Mouse (Mus musculus): ENCODE data around the gene Paip2b. TPM values are rescaled to one million over a fixed set of nuclear protein-coding genes. Genes with fewer than 3 reads are reported as not detected.

The Paip2b gene
- total and polyA plus RNA-seq, 3 experiments = 26.7 to 36.3 (median 30.9) TPM

- DNase-seq (ENCODE audit: extremely low read depth) = no peak
- Histone ChIP-seq H3K27me3 (replicated peaks) (no peaks in the 10 kb centered on the region), H3K4me1 (ENCODE audit: control insufficient read depth in 1 of 2, insufficient read depth in 2 of 2) (peaks cover 0 to 11% of the 10 kb centered on the region in 2 experiments; a peak in 1 of 4 replicates), H3K79me2 (replicated peaks; ENCODE audit: control insufficient read depth, extremely low read depth, insufficient read depth, poor library complexity, severe bottlenecking) (peaks cover 2% of the 10 kb centered on the region), H3K9ac (ENCODE audit: insufficient read depth, low read depth) (no peak overlapping the region), H3K4me2 (ENCODE audit: insufficient read depth, low read depth, poor library complexity, severe bottlenecking) (no peak overlapping the region), H3K4me3 (replicated peaks in 1 of 3; ENCODE audit: low read depth in 2 of 3, low read length in 2 of 3, poor library complexity in 1 of 3) (no peak overlapping the region), H3K9me3 (replicated peaks; ENCODE audit: low read length) (no peaks in the 10 kb centered on the region), H3K36me3 (replicated peaks in 1 of 2; ENCODE audit: control insufficient read depth in 1 of 2, insufficient read depth in 1 of 2, low read length in 1 of 2) (peaks cover 10 to 39% of the 10 kb centered on the region in 2 experiments), H3K27ac (ENCODE audit: insufficient read depth, low read depth) (no peak overlapping the region)
- dilution Hi-C loops (cut with MboI; ENCODE audit: extremely low pct_ligation_motif_present, extremely low pct_unique_long_range_greater_than_20kb, low sequenced_read_pairs) (no loop called here), in situ Hi-C loops (cut with MboI; ENCODE audit: low pct_ligation_motif_present, low pct_unique_long_range_greater_than_20kb, low sequenced_read_pairs) (no loop called here)
- TF ChIP-seq RCOR1 (conservative IDR thresholded peaks at IDR 0.05; ENCODE audit: low read depth, low read length) = no peak
- TF ChIP-seq SIN3A (IDR thresholded peaks at IDR 0.05; ENCODE audit: low read length) = no peak
- no peak for TF ChIP-seq POLR2AphosphoS2 (IDR thresholded peaks at IDR 0.05; ENCODE audit: low read depth, low read length)
- no peak for TF ChIP-seq IRF4 (IDR thresholded peaks at IDR 0.05; ENCODE audit: low read depth, low read length)
- TF ChIP-seq ZNF384 (IDR thresholded peaks at IDR 0.05; ENCODE audit: low read depth, low read length) = no peak
- no peak for TF ChIP-seq ZKSCAN1 (IDR thresholded peaks at IDR 0.05; ENCODE audit: borderline replicate concordance, low read depth, low read length)
- no peak for TF ChIP-seq E2F4 (IDR thresholded peaks at IDR 0.05; ENCODE audit: insufficient replicate concordance, low read depth, low read length)
- TF ChIP-seq ZMIZ1 (IDR thresholded peaks at IDR 0.05; ENCODE audit: low read depth, low read length) = no peak
These were observed 10.6 kb downstream of the Paip2b start for GRCm38 (mm10) chr6:83820727-83821515.

GRCm38 (mm10) chr6:83818996-83819395 is 12.5 kb downstream of the Paip2b start:
- H3K36me3 ChIP-seq (replicated peaks in 1 of 2; ENCODE audit: control insufficient read depth in 1 of 2, insufficient read depth in 1 of 2, low read length in 1 of 2) = peaks cover 16 to 51% of the 10 kb centered on the region in 2 experiments
- no peak overlapping the region for H3K27ac ChIP-seq (ENCODE audit: insufficient read depth, low read depth)
- dilution Hi-C loops (cut with MboI; ENCODE audit: extremely low pct_ligation_motif_present, extremely low pct_unique_long_range_greater_than_20kb, low sequenced_read_pairs) = no loop called here
- H3K9me3 ChIP-seq (replicated peaks; ENCODE audit: low read length) = no peaks in the 10 kb centered on the region
- in situ Hi-C loops (cut with MboI; ENCODE audit: low pct_ligation_motif_present, low pct_unique_long_range_greater_than_20kb, low sequenced_read_pairs) = no loop called here
- H3K4me2 ChIP-seq (ENCODE audit: insufficient read depth, low read depth, poor library complexity, severe bottlenecking) = no peak overlapping the region
- peaks cover 0 to 4% of the 10 kb centered on the region in 2 experiments; a peak in 1 of 4 replicates for H3K4me1 ChIP-seq (ENCODE audit: control insufficient read depth in 1 of 2, insufficient read depth in 2 of 2)
- no peaks in the 10 kb centered on the region; the same call in none of the 2 replicates for H3K79me2 ChIP-seq (replicated peaks; ENCODE audit: control insufficient read depth, extremely low read depth, insufficient read depth, poor library complexity, severe bottlenecking)
- no peak overlapping the region for H3K9ac ChIP-seq (ENCODE audit: insufficient read depth, low read depth)
- H3K27me3 ChIP-seq (replicated peaks) = no peaks in the 10 kb centered on the region
- TF ChIP-seq SMC3 (IDR thresholded peaks at IDR 0.05; ENCODE audit: low read depth, low read length) (no peak), MXI1 (IDR thresholded peaks at IDR 0.05; ENCODE audit: low read depth, low read length) (no peak), SIN3A (IDR thresholded peaks at IDR 0.05; ENCODE audit: low read length) (no peak), ZNF384 (IDR thresholded peaks at IDR 0.05; ENCODE audit: low read depth, low read length) (no peak), USF2 (conservative IDR thresholded peaks at IDR 0.05; ENCODE audit: low read depth, low read length) (no peak), GABPA (IDR thresholded peaks at IDR 0.05; ENCODE audit: insufficient replicate concordance, low read depth, low read length) (no peak), NELFE (IDR thresholded peaks at IDR 0.05; ENCODE audit: low read depth, low read length) (no peak), EP300 (IDR thresholded peaks at IDR 0.05; ENCODE audit: low read length) (no peak), ZKSCAN1 (IDR thresholded peaks at IDR 0.05; ENCODE audit: borderline replicate concordance, low read depth, low read length) (no peak), RCOR1 (conservative IDR thresholded peaks at IDR 0.05; ENCODE audit: low read depth, low read length) (no peak), CHD1 (IDR thresholded peaks at IDR 0.05; ENCODE audit: low read depth, low read length) (no peak)
- no peak for DNase-seq (ENCODE audit: extremely low read depth)
- no peak overlapping the region for H3K4me3 ChIP-seq (replicated peaks in 1 of 3; ENCODE audit: low read depth in 2 of 3, low read length in 2 of 3, poor library complexity in 1 of 3)
